Mouse (Mus musculus): ENCODE data around the gene Scamp4. TPM values are rescaled to one million over a fixed set of nuclear protein-coding genes. Genes with fewer than 3 reads are reported as not detected.
"Not testable (repeated sequence)": the region's sequence is repeated elsewhere in the genome, so short reads cannot be mapped to it uniquely, and the experiment has no call there.

Scamp4 gene
- total RNA-seq, 2 experiments from 2014 or later, result 27.0 to 30.4 TPM

DNA sequence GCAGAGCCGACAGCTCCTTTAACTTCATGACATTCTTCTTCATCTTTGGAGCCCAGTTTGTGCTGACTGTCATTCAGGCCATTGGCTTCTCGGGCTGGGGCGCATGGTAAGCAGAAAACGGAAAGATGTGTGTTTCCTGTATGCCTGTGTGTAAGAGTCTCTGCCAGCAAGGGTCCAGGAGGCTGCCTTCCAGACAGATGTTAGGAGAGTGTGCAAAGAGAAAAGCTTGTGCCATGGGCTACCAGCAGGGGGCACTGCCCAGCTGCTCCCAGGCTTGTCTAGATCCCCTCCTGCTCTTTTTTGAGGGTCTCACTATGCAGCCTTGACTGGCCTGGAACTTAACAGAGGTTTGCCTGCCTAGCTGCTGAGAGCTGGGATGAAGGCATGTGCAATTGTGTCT lies 8.4 kb downstream of the Scamp4 start:
- peak; percentile 71 for DNase-seq

DNA sequence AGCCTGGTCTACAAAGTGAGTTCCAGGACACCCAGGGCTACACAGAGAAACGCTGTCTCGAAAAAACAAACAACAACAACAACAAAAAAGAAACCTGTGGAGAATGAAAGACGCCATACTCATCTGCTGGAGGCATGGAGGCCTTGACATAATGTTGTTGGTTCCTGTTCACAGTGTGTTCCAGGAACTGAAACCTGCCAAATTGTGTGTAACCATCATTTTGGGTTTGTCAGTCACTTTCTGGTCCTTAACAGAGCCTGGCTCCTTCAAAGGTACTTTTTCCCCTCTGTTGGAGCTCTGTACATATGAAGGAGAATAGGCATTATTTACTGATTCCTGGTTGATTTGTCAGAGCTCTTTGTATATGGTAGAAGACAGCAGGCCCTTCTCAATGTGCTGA lies 9.2 kb downstream of the Scamp4 start:
- no peak for DNase-seq

DNA sequence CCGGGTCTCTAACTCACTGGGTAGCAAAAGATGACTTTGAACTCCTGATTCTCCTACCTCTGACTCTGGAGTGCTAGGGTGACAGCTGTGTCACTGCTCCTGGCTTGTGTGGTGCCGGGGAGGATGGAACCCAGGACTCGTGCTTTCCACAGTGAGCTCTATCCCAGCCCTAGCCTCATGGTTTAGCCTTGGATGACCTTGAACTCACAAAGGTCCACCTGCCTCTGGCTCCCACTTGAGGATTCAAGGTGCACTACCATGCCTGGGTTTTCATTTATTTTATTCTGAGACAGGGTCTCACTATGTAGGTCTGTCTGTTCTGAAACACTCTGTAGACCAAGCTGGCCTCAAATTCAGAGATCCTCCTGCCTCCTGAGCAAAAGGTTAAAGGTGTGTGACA lies 11.1 kb downstream of the Scamp4 start:
- DNase-seq, result no peak

DNA sequence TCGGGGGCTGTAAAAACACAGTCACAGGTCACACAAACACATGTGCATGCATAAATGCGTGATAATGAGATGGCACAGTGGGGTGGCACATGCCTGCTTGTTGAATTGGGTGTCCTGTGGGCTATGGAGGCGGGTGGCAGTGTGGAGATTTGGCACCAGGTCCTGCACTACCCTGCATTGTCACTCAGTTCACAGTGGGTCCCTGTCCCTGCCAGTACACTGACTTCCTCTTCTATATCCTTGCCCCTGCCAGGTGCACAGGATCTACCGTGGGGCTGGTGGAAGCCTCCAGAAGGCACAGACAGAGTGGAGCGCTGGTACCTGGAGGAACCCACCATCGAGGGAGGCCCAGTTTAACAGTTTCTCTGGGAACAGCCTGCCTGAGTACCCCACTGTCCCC lies 11.7 kb downstream of the Scamp4 start:
- no peak for DNase-seq

DNA sequence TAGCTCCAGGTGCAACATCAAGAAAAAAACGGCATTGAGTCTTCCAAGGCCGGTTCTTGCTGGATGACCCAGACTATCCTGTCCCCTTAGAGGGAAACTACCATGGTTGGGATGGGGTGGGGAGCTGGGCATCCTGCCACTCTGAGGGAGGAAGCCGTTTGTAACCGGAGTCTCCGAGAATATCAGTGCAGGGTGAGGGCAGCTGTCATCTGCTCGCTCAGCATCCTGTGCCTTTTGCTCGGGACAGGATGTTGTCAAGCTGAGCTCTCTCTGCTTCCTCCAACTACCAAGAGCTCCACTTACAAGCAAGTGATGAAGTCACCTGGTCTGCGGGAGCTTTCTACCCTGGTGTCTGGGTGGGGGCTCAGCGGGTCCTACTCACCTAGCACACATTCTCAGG lies 15.5 kb downstream of the Scamp4 start:
- DNase-seq, result peak; percentile 54

DNA sequence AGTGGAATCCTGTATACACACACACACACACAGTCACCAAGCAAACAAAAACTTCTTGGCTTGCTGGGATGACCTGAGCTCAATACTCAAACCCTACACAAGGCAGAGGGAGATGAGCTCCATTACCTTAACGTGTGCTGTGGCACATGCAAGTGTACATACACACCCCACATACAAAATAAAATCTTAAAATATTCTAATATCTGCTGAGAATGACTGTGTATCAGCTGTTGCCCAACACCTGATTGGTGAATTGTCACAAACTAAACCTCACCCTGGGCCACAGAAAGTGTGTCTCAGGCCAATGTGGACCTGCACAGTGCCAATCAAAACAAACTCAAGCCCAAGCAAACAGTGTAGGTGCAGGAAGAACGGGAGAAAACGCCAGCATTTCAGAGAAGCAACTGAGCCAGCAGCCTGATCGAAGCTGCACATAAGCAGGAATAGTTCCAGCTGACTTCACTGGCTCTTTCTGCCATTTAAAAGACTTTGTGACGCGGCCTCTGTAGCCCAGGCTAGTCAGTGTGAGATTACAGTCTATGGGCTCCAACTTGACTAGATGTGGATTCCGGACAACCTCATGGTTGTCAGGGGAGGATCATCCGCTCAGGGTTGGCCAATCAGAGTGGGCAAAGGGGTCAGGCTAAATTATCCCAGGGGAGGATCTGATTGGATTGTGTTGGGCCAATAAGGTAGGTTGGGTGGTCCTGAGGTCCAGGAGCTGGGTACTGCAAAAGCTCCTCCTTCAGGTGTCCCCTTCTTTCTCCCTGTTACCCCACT lies 17.0 kb downstream of the Scamp4 start:
- DNase-seq, result no peak

DNA sequence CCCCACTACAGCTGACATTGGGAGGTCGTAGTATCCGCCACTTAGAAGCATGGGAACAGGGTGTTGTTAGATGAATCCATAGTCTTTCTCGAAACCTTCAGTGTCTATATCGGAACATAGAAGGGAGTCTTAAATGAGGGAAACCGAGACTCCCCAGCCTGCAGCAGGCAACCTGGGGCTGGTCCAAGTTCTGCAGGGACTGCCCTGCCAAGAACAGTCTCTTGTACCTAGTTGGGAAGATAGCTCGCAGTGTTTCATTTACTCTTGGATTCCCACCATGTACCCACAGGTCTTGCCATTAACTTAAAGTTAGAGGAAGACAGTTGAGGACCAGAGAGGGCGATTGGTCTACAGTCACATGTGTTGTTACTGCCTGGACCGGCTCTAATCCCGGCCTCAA lies 17.7 kb downstream of the Scamp4 start:
- no peak for DNase-seq

DNA sequence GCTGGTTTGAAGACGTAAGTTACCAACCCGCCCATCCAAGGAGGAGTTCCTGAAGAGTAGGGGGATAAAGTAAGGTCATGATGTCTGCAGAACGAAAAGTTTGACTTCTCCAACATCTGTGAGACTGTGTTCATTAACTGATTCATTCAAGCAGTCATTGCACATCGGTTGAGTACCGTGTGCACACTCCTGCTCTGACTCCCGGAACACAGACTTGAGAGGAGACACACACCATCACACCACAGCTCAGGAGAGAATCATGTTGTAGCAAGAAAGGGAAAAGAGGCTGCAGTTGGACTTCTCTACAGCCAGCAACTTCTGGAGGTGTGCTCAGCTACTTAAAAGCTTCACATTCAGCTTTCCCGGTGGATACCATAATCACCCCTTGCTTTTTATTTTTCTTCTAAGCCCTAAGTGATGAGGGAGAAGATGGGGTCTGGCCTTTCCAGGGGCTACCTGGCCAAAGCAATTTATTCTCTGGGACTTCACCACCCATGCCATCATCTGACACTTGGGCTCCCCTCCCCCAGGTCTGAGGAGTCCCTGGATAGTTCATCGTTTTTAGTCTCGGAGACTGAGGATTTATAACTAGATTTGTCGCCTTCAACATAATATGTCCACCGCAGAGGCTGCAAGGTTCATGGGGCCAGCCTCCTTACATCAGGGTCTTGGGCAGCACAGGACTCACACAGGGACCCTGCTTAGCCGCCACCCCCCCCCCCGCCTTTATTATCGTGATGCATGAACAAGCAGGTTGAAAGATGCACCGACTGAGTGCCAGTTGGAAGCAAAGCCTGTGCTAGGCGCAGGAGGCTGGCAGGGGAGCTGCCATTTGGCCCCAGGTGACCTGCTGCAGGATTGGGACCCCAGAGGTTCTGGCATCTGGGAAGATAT lies 18.4 kb downstream of the Scamp4 start:
- no peak for DNase-seq

DNA sequence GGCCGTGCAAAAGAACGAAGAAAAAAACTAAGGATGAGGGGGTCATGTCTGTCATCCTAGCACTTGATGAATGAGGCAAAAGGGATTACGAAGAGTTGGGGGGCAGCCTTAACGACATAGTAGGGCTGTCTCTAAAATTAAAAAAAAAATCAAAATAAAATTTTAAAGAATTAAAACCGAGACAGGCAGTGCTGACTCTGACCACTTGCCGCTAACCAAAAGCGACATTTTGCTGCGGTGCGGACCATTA lies 18.9 kb downstream of the Scamp4 start:
- no peak for DNase-seq

DNA sequence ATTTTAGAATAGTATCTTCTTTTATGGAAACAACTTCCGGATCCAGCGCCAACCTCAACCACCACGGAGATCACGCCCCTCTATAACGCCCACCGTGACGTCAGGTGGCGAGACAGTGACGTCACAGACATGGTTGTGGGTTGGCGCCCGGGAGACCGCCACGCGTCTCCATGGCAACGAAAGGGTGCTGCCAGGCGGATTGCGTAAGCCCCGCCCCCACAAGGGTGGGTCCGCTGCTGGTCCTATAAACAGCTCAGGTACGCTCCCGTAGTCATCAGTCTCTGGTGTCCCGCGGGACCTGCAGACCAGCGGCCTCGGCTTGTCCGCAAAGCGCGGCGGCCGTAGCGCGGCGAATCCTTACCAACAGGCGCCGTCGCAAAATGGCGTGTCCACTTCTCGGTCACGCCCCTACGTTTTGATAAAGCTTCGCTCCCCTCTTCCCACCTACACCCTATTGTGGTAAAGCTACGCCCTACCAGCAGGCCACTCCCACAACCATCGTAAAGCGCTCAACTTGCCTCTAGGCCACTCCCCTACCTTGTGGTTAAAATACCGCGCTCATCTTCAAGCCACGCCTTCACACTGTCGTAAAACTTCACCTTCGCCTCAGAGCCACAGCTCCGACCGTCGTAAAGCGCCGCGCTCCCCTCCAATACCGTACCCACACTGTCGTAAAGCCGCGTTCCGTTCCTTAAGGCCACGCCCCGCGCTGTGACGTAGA lies 19.4 kb downstream of the Scamp4 start:
- peak; percentile 99 for DNase-seq

DNA sequence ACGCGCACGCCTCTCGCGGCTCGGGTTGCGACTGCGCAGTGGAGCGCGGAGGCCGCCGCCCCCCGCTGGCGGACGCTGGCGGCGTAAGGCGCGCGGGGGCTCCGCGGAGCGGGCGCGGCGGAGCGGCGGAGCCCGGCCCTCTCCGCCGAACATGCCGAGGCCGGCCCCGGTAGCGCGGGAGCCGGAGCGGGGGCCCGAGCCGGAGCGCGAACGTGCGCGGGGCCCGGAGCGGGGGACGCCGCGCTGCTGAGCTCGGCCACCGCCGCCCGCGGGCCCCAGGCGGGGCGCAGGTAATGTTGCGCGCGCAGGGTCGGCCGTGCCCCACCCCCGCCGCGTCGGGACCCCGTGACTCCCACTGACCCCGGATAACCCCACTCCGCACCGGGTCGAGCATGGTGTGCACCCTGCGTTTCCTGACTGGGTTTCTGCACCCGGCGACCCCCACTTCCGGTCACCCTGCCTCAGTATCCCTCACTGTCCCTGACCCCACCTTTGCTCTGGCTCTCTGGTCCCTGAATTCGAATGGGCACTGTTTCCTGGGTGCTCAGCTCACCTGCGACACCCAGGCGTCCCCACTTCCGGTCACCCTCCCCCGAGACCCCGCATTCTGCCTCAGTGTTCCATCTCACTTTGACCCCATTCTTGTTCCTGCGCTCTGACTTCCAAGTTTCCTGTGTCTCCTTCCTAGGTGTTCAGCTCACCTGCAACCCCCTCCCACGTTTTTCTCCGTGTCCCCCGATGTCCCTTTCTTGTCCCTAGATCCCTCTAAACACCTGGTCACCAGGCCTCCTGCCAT lies 20.2 kb downstream of the Scamp4 start, which contains the start of gene Csnk1g2:
Csnk1g2 (plus strand) TSS at position 178 of the 796 bp plus-strand sequence.
- peak; percentile 72 for DNase-seq

DNA sequence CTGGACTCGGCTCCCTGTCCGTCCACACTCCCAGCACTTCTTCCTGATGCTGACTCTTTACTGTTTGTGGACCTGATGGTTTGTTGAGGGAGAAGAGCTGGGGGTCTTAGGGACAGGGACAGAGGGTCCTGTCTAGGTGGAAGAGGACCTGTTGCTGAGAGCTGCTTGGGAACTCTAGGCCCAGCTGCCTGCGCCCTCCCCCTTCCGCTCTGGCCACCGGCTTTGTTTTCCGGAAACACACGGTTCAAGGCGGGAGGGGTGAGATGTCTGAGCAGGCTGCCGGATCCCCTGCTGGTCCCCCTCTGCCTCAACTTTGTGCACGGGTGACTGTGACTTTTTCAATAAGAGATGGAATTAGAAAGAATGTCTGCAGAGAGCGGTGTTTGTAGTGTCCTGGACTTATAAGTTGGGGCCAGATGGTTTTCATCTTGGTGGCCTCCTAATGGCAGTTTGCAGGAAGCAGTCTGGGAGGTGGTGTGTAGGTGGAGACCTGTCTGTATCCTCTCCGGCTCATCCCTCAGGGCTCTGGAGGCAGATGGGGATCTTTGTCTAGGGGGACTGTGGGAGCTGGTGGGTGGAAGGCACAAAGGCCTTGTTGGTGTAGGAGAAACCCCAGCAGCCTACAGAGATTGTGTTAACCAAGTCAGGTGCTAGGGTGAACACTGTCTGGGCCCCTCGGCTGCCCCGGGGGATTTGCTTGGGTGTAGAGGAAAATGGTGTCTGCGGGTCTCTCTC lies 21.0 kb downstream of the Scamp4 start:
- DNase-seq, result peak; percentile 70

DNA sequence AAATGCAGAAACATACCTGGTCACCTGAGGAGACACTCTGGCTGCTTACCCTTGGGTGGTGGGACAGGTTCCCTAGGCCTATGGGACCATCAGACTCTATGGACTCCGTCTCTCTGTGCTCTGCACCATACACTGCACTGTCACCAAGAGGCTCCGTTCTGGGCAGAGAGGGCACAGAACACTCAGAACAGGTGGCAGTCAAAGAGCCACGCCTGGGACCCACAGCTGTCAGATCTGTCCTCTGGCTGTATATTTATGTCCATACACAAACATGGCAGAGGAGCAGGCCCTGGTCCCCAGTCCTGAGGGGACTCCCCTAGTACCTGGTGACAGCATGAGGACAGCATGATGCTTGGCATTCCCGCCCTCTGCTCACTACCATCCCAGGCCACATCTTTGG lies 23.1 kb downstream of the Scamp4 start:
- DNase-seq, result no peak

DNA sequence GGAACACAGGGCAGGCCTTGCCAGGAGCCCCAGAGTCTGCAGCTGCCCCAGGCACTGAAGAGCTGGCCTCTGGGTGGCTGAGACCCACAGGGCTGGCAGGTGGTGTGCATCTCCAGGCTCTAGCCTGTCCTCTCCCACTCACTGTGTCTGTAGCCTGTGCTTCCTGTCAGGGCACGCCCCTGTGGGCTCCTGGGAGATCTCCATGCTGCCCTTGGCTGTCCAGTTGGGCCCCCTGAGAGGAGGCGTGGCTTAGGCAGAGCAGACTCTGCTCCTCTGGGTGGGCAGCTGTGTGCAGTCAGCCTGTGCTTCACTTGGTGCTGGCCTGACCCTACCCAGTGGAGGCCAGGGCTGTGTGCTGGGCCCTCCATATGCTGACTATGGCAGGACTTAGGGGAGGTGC lies 25.0 kb downstream of the Scamp4 start:
- DNase-seq, result peak; percentile 73

DNA sequence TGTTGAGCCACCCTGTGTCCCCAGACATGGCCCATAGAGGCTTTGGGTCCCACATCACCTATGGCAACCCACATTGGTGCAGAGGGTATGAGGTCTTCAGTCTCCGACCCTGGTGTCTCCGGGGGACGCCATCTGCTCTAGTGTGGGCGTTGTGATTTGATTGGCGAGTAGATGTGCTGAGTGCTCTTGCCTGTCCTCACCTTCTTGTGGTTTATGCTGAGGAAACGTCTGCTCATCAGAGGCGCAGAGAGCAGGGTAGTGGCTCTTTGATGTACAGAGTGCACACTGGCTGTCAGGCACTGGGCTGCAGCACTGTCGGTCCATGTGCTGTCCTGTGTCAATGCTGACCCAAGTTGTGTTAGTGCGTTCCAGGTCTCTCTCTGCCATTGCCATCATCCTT lies 26.3 kb downstream of the Scamp4 start:
- DNase-seq, result no peak

DNA sequence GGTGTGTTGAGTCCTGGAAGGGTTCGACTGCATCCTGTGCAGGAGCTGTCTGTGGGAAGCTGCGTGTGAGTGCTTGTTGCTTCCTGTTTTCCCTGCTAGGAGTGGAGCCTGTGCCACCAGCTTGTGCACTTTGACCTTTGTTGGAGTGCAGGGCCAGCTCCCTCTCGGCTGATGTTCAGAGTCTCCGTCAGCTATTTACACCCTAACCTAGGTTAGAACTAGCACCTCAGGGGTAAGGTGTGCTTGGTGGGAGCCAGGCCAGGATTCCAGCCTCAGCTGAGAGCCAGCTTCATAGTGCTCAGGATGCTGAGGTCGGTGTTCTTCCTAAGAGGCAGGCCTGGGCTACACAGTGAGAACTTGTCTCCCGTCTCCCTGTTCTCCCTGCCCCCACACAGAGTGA lies 32.7 kb downstream of the Scamp4 start:
- DNase-seq, result no peak

DNA sequence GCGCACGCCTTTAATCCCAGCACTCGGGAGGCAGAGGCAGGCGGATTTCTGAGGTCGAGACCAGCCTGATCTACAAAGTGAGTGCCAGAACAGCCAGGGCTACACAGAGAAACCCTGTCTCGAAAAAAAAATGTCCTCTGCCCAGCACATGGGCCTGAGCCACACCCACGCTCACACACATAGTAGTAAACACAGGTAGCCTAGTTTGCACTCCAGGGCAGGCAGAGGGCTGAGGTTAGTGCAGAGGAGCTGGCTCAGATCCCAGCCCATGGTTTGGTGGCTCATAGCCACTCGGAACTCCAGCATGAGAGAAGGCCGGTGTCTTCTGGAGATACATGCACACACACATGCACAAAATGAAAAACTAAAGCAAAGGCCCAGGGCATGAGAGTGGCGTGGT lies 44.3 kb downstream of the Scamp4 start:
- no peak for DNase-seq

DNA sequence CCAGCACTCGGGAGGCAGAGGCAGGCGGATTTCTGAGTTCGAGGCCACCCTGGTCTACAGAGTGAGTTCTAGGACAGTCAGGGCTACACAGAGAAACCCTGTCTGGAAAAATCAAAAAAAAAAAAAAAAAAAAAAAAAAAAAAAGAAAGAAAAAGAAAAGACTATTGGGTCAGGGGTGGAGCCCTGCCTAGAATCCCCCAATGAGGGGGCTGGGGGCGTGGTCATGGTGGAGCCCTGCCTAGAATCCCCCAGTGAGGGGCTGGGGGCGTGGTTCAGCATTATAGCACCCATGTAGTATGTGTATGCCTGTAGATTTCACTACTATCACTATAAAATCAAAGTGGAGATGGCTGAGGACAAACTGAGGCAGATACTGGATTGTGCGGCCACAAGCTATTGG lies 47.2 kb downstream of the Scamp4 start:
- not testable (repeated sequence) for DNase-seq

DNA sequence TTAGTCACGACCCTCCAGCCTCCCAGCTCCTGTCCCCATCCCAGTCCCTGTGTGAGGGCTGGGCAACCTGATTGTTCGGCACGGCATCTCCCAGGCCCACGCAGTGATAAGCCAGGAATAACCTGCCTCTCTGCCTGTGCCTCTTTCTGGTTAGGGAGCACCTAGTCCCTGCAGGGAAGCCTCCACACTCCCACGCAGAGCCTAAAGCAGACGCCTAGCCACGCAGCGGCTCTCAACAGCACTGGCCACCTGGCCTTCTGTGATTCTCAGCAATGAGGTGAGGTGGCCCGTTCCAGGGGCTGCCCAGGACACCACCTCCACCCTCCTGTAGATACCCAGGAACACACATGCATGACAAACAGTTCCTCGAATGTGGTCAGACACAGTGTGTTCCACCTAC lies 47.7 kb downstream of the Scamp4 start:
- no peak for DNase-seq

DNA sequence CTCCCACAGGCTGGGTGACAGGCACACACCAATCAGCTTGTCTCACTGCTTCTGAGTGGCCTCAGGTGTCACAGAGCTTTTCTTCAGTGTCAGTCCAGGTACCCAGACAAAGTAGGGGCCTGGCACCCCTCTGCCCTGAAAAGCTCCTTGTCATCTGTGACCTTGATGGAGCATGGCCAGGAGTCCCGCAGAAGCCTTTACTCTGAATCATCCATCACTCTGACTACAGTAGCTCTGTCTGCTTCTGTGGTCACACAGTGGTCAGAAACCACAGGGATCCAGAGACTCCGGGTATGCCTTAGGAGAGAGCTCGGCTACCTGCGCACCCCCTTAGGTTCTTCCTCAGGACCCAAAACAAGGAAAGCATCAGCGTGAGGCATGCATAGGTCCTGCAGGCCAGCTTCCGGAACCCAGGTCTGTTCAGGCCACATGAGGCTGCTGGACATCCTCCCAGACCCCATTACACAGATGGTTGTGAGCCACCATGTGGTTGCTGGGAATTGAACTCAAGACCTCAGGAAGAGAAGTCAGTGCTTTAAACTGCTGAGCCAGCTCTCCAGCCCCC lies 50.6 kb downstream of the Scamp4 start:
- no peak for DNase-seq

DNA sequence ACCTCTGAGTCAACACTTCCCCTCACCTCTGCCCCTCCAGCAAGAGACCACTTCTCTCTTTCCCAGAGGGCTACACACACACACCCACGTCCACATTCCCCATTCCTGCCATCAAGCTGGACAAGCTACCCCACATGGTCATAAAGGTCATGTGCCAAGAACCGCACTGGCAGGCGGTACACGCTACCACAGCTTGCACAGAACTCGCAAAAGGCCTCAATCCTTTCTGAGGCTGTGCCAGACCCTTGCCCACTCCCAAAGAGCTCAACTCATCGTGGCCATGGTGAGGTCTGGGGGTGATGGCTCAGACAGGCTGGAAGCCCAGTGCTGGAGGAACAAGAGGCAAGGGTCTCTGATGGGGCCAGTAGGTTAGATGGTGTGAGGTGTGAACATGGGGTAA lies 52.2 kb downstream of the Scamp4 start:
- no peak for DNase-seq
